Mouse (Mus musculus) MEL-GATA-1-ER (cell line): Measurements from ENCODE around the gene Gprin1.

ENCODE experiments used
- DNase-seq: peaks from one replicate; pipeline ENCODE4 v3.0.0-alpha.2; 2012; ENCODE audit warnings: low read depth; ENCODE audit errors: extremely low read depth

The Gprin1 gene

GRCm38 (mm10) chr13:54760164-54760795, 10.6 kb upstream of the Gprin1 start:
- DNase-seq = no peak

GRCm38 (mm10) chr13:54759496-54759895, 9.8 kb upstream of the Gprin1 start:
- no peak for DNase-seq

GRCm38 (mm10) chr13:54758756-54759470, 9.2 kb upstream of the Gprin1 start:
- DNase-seq = no peak

GRCm38 (mm10) chr13:54758045-54758755, 8.5 kb upstream of the Gprin1 start:
- DNase-seq = no peak

- DNase-seq = no peak
Measured at GRCm38 (mm10) chr13:54757093-54757830, 7.6 kb upstream of the Gprin1 start.

GRCm38 (mm10) chr13:54756156-54756712, 6.6 kb upstream of the Gprin1 start:
- no peak for DNase-seq

- no peak for DNase-seq
Measured at GRCm38 (mm10) chr13:54755201-54755830, 5.6 kb upstream of the Gprin1 start.

GRCm38 (mm10) chr13:54754169-54755080, 4.8 kb upstream of the Gprin1 start:
- no peak for DNase-seq

GRCm38 (mm10) chr13:54753733-54754132, 4.1 kb upstream of the Gprin1 start:
- no peak for DNase-seq

- DNase-seq = no peak
Measured at GRCm38 (mm10) chr13:54752656-54753055, 3.0 kb upstream of the Gprin1 start.

- no peak for DNase-seq
Measured at GRCm38 (mm10) chr13:54750699-54751098, 1.0 kb upstream of the Gprin1 start.

GRCm38 (mm10) chr13:54749061-54749863, 412 bp downstream of the Gprin1 start:
- no peak for DNase-seq

- DNase-seq = no peak
Measured at GRCm38 (mm10) chr13:54748721-54749060, 983 bp downstream of the Gprin1 start.

- no peak for DNase-seq
Measured at GRCm38 (mm10) chr13:54748190-54748589, 1.5 kb downstream of the Gprin1 start.

GRCm38 (mm10) chr13:54746896-54747295, 2.8 kb downstream of the Gprin1 start:
- DNase-seq = no peak

GRCm38 (mm10) chr13:54746110-54746509, 3.6 kb downstream of the Gprin1 start:
- no peak for DNase-seq

GRCm38 (mm10) chr13:54738213-54738601, 11.5 kb downstream of the Gprin1 start:
- no peak for DNase-seq

- DNase-seq = no peak
Measured at GRCm38 (mm10) chr13:54737488-54738212, 12.0 kb downstream of the Gprin1 start.

- no peak for DNase-seq
Measured at GRCm38 (mm10) chr13:54736931-54737330, 12.7 kb downstream of the Gprin1 start.
